Mouse (Mus musculus) right cerebral cortex, postnatal 4 days (tissue): ENCODE measurements around the gene Caprin2.
"Not testable (repeated sequence)": the region's sequence is repeated elsewhere in the genome, so short reads cannot be mapped to it uniquely, and the experiment has no call there.

ENCODE experiments used
- DNase-seq: peaks from one replicate; pipeline ENCODE4 v3.0.0-alpha.2; 2022

Caprin2 gene

GRCm38 (mm10) chr6:148895773-148896506 lies at the start of gene Caprin2:
TSS of gene Caprin2 (minus strand) at chr6:148896237.
- DNase-seq, result peak; percentile 92

- peak; percentile 42 for DNase-seq
These were observed 48.9 kb upstream of the Caprin2 start for GRCm38 (mm10) chr6:148944767-148945508.

- DNase-seq, result peak; percentile 20
These were observed 48.3 kb upstream of the Caprin2 start for GRCm38 (mm10) chr6:148944344-148944766.

- DNase-seq, result no peak
These were observed 47.7 kb upstream of the Caprin2 start for GRCm38 (mm10) chr6:148943695-148944094.

- no peak for DNase-seq
These were observed 46.4 kb upstream of the Caprin2 start for GRCm38 (mm10) chr6:148942406-148942805.

- no peak for DNase-seq
These were observed 45.8 kb upstream of the Caprin2 start for GRCm38 (mm10) chr6:148941880-148942279.

GRCm38 (mm10) chr6:148940383-148940782 lies 44.3 kb upstream of the Caprin2 start:
- peak; percentile 4 for DNase-seq

GRCm38 (mm10) chr6:148937693-148938092 lies 41.7 kb upstream of the Caprin2 start:
- DNase-seq, result no peak

GRCm38 (mm10) chr6:148934961-148935590 lies 39.0 kb upstream of the Caprin2 start:
- DNase-seq, result no peak

GRCm38 (mm10) chr6:148931281-148931680 lies 35.2 kb upstream of the Caprin2 start:
- DNase-seq, result peak; percentile 15

GRCm38 (mm10) chr6:148918841-148919398 lies 22.9 kb upstream of the Caprin2 start:
- no peak for DNase-seq

GRCm38 (mm10) chr6:148917672-148918071 lies 21.6 kb upstream of the Caprin2 start:
- no peak for DNase-seq

- peak; percentile 29 for DNase-seq
These were observed 20.8 kb upstream of the Caprin2 start for GRCm38 (mm10) chr6:148916817-148917216.

GRCm38 (mm10) chr6:148913938-148914337 lies 17.9 kb upstream of the Caprin2 start:
- DNase-seq, result peak; percentile 37

GRCm38 (mm10) chr6:148911906-148912305 lies 15.9 kb upstream of the Caprin2 start:
- not testable (repeated sequence) for DNase-seq

GRCm38 (mm10) chr6:148906958-148907357 lies 10.9 kb upstream of the Caprin2 start:
- DNase-seq, result no peak

GRCm38 (mm10) chr6:148902728-148903127 lies 6.7 kb upstream of the Caprin2 start:
- DNase-seq, result no peak

GRCm38 (mm10) chr6:148896507-148896851 lies 442 bp upstream of the Caprin2 start:
- no peak for DNase-seq

- DNase-seq, result no peak
These were observed 907 bp downstream of the Caprin2 start for GRCm38 (mm10) chr6:148894888-148895772.

GRCm38 (mm10) chr6:148873911-148874310 lies 22.1 kb downstream of the Caprin2 start:
- no peak for DNase-seq

- no peak for DNase-seq
These were observed 50.4 kb downstream of the Caprin2 start for GRCm38 (mm10) chr6:148845629-148846028.

GRCm38 (mm10) chr6:148841760-148842159 lies 54.3 kb downstream of the Caprin2 start:
- DNase-seq, result no peak
